ENCODE assay signal across 10 mouse cellular contexts in the genomic region with DNA sequence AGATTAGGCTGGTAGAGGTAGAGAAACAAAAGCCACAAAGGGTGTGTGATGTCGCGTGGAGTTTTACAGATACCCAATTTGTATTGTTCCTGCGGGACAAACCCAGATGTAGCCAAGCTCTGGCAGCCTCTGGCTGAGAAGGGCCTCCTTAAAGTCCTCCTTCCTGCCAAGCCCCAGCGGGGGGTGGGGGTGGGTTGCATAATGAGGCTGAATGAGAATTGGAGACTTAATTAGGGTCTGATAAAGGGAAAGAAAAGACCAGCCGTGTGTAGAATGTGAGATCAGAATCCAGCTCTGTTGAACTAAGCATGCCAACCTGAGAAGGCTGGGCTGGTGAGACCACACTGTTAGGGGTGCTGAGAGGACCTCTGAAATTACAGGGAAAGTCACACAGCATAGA.
DNase-seq lines count a peak whose midpoint lies in the region; ATAC-seq and TF ChIP-seq lines count a peak whose summit lies in the region.
"Had no signal": no experiment of that assay in that cellular context is flagged by ENCODE, and none has a peak within 500 bp of the region (broad histone marks: within the 10 kb centered on the region; RNA-seq: fewer than 3 reads in every experiment).

No protein-coding gene starts in this region.

- H3K4me1 ChIP-seq in midbrain, embryonic 11.5 days (ENCODE audit: control insufficient read depth, insufficient read depth, low read length) = peaks cover 13% of the 10 kb centered on the region
- no peaks in the 10 kb centered on the region for H3K4me1 ChIP-seq in heart, embryonic 12.5 days (replicated peaks)

- TF ChIP-seq POLR2A in brain, embryonic 14.5 days (IDR thresholded peaks at IDR 0.05; ENCODE audit: borderline replicate concordance, extremely low read depth, insufficient read depth, insufficient read length, poor library complexity, severe bottlenecking) = no peak

- DNase-seq in cerebellum, postnatal 14 days = peak; percentile 52 to 53
- no peak for DNase-seq in cerebellum, adult 8-10 months
- DNase-seq in brain, embryonic 14.5 days (ENCODE audit: low read depth) = peak; percentile 97
- peak; percentile 1 for DNase-seq in forelimb bud, embryonic 11.5 days (ENCODE audit: low read depth, low spot score)
- peak; percentile 86 for DNase-seq in midbrain, embryonic 11.5 days (ENCODE audit: low spot score, missing footprints)
- no peak for DNase-seq in urinary bladder, postnatal 36 days (ENCODE audit: low spot score in 2 of 2)
- no peak for DNase-seq in testis, postnatal 10 days (ENCODE audit: low spot score)

- no peaks in the 10 kb centered on the region for H3K27me3 ChIP-seq in midbrain, embryonic 11.5 days (ENCODE audit: control insufficient read depth, insufficient read depth, low read length)
- H3K27me3 ChIP-seq in heart, embryonic 12.5 days (replicated peaks) = no peaks in the 10 kb centered on the region
- H3K27me3 ChIP-seq: embryonic facial prominence, embryonic 13.5 days; Patski had no signal

- no peak overlapping the region for H3K9ac ChIP-seq in midbrain, embryonic 11.5 days (ENCODE audit: low read length)
- H3K9ac ChIP-seq in heart, embryonic 12.5 days = no peak overlapping the region
- H3K9ac ChIP-seq: embryonic facial prominence, embryonic 13.5 days had no signal

- no peaks in the 10 kb centered on the region for H3K9me3 ChIP-seq in midbrain, embryonic 11.5 days (ENCODE audit: control insufficient read depth, low read length)
- H3K9me3 ChIP-seq in heart, embryonic 12.5 days (replicated peaks) = no peaks in the 10 kb centered on the region
- H3K9me3 ChIP-seq: embryonic facial prominence, embryonic 13.5 days had no signal

- TF ChIP-seq CTCF in brain, embryonic 14.5 days (IDR thresholded peaks at IDR 0.05; ENCODE audit: borderline replicate concordance, extremely low read depth, insufficient read depth, insufficient read length) = no peak

- no peaks in the 10 kb centered on the region for H3K36me3 ChIP-seq in midbrain, embryonic 11.5 days (ENCODE audit: control insufficient read depth, insufficient read depth, low read length)
- H3K36me3 ChIP-seq in heart, embryonic 12.5 days = no peaks in the 10 kb centered on the region
- H3K36me3 ChIP-seq: embryonic facial prominence, embryonic 13.5 days had no signal

- 4% methylated on average over 5 of the region's 5 CpGs for WGBS in midbrain, embryonic 11.5 days
- 12% methylated on average over 5 of the region's 5 CpGs for WGBS in heart, embryonic 12.5 days

- no peak overlapping the region for H3K4me3 ChIP-seq in midbrain, embryonic 11.5 days (ENCODE audit: low read depth, low read length)
- no peak overlapping the region for H3K4me3 ChIP-seq in heart, embryonic 12.5 days
- H3K4me3 ChIP-seq: embryonic facial prominence, embryonic 13.5 days had no signal

- ATAC-seq in midbrain, embryonic 11.5 days (ENCODE audit: low FRiP score) = peak; percentile 89
- no peak for ATAC-seq in heart, embryonic 12.5 days (ENCODE audit: insufficient number of reproducible peaks, low FRiP score)
- ATAC-seq: Patski had no signal

- no peak overlapping the region for H3K27ac ChIP-seq in midbrain, embryonic 11.5 days (ENCODE audit: low read depth, low read length)
- H3K27ac ChIP-seq in heart, embryonic 12.5 days (ENCODE audit: poor library complexity, severe bottlenecking) = no peak overlapping the region
- H3K27ac ChIP-seq: embryonic facial prominence, embryonic 13.5 days had no signal

- peak overlapping the region; percentile 2; the same call in 1 of the 2 replicates for H3K4me2 ChIP-seq in midbrain, embryonic 11.5 days
- no peak overlapping the region for H3K4me2 ChIP-seq in heart, embryonic 12.5 days
- H3K4me2 ChIP-seq: embryonic facial prominence, embryonic 13.5 days had no signal

Comparison
In these comparisons a context has a peak if more than half of its experiments do, and no peak if none do; other contexts are left out.
1. DNase-seq: peak in cerebellum, postnatal 14 days (2 of 2), brain, embryonic 14.5 days (single experiment), forelimb bud, embryonic 11.5 days (single experiment) and midbrain, embryonic 11.5 days (single experiment); none in cerebellum, adult 8-10 months (single experiment), urinary bladder, postnatal 36 days (0 of 2) and testis, postnatal 10 days (single experiment).